Mouse (Mus musculus) stomach, embryonic 14.5 days (tissue): ENCODE measurements around the gene Plcxd1. TPM values are rescaled to one million over a fixed set of nuclear protein-coding genes. Genes with fewer than 3 reads are reported as not detected.
"Not testable (repeated sequence)": the region's sequence is repeated elsewhere in the genome, so short reads cannot be mapped to it uniquely, and the experiment has no call there.

Source experiments
- ATAC-seq: fragments of 200-750 bp; cut with Nextera tagmentation; 2 replicates; pipeline ENCODE4 v1.8.0; 2017; ENCODE audit warnings: low read depth, moderate TSS enrichment; ENCODE audit not compliant: insufficient number of reproducible peaks, insufficient read depth, low FRiP score
- H3K27ac ChIP-seq: fragments of 300-500 bp; sonication (generic); 2 replicates; pipeline ENCODE4 v1.5.1; 2014; ENCODE audit warnings: mild to moderate bottlenecking, low read length, moderate library complexity, mixed read lengths
- H3K27me3 ChIP-seq: fragments of 300-500 bp; sonication (generic); 2 replicates; pipeline ENCODE4 v1.6.1; 2014; ENCODE audit warnings: low read length, control low read depth, mixed read lengths; ENCODE audit not compliant: control insufficient read depth, insufficient read depth
- H3K36me3 ChIP-seq: fragments of 300-500 bp; sonication (generic); 2 replicates; pipeline ENCODE4 v1.6.1; 2014; ENCODE audit warnings: mild to moderate bottlenecking, control low read depth, low read length, moderate library complexity, mixed read lengths; ENCODE audit not compliant: control insufficient read depth, insufficient read depth
- H3K4me1 ChIP-seq: fragments of 300-500 bp; sonication (generic); 2 replicates; pipeline ENCODE4 v1.6.1; 2014; ENCODE audit warnings: low read length, control low read depth, mixed read lengths; ENCODE audit not compliant: control insufficient read depth, insufficient read depth
- H3K4me2 ChIP-seq: fragments of 300-500 bp; sonication (generic); replicated peaks from 2 replicates; pipeline ENCODE4 v1.6.1; 2014; ENCODE audit warnings: low read depth, low read length, control low read depth
- H3K4me3 ChIP-seq: fragments of 300-500 bp; sonication (generic); 2 replicates; pipeline ENCODE4 v1.5.1; 2014; ENCODE audit warnings: low read depth, low read length, control low read depth
- H3K9ac ChIP-seq: fragments of 300-500 bp; sonication (generic); replicated peaks from 2 replicates; pipeline ENCODE4 v1.6.1; 2014; ENCODE audit warnings: low read depth, mild to moderate bottlenecking, control low read depth, low read length, moderate library complexity, mixed read lengths
- H3K9me3 ChIP-seq: fragments of 300-500 bp; sonication (generic); 2 replicates; pipeline ENCODE4 v1.6.1; 2016; ENCODE audit warnings: low read depth, low read length, control low read depth; ENCODE audit not compliant: control insufficient read depth
- WGBS: fragments of 180-500 bp; shearing (Covaris S2); extraction: QIAGEN DNeasy Blood & Tissue Kit; methylation state at CpG from one replicate; pipeline ENCODE4 v1.1.7; 2014; 5-methylcytosine and 5-hydroxymethylcytosine counted together
- polyA plus RNA-seq: library from polyadenylated mRNA; unstranded; fragments of >200 nt; fragmentation: Nextera tagmentation; extraction: Ambion mirVana; gene quantifications from 2 replicates; pipeline ENCODE4 v1.2.1, GENCODE M21; 2014

Plcxd1 gene
- polyA plus RNA-seq, 1 experiment from 2014 or later = 0.97 TPM

- no peak for ATAC-seq
- H3K9me3 ChIP-seq = peaks cover 3% of the 10 kb centered on the region; the same call in 1 of the 2 replicates
- no peak overlapping the region for H3K9ac ChIP-seq
- H3K27me3 ChIP-seq = no peaks in the 10 kb centered on the region
- H3K4me2 ChIP-seq = no peak overlapping the region
- peaks cover 24% of the 10 kb centered on the region for H3K4me1 ChIP-seq
- no peak overlapping the region for H3K27ac ChIP-seq
- H3K36me3 ChIP-seq = peaks cover 33% of the 10 kb centered on the region
- WGBS = 96% methylated on average over 36 of the region's 36 CpGs
- no peak overlapping the region for H3K4me3 ChIP-seq
Measured at GRCm38 (mm10) chr5:110104616-110105380, 5.0 kb downstream of the Plcxd1 start.

GRCm38 (mm10) chr5:110106140-110106871, 6.5 kb downstream of the Plcxd1 start:
- Histone ChIP-seq H3K27ac (no peak overlapping the region), H3K9me3 (peaks cover 3% of the 10 kb centered on the region; the same call in 1 of the 2 replicates), H3K4me2 (peak overlapping the region; percentile 80), H3K4me3 (peak overlapping the region; percentile 81), H3K4me1 (peaks cover 19% of the 10 kb centered on the region), H3K9ac (peak overlapping the region; percentile 75; the same call in 1 of the 2 replicates), H3K27me3 (no peaks in the 10 kb centered on the region), H3K36me3 (peaks cover 33% of the 10 kb centered on the region)
- 94% methylated on average over 26 of the region's 26 CpGs for WGBS
- ATAC-seq = no peak

GRCm38 (mm10) chr5:110106901-110107564, 7.3 kb downstream of the Plcxd1 start:
- peaks cover 3% of the 10 kb centered on the region; the same call in 1 of the 2 replicates for H3K9me3 ChIP-seq
- peak overlapping the region; percentile 98 for H3K27ac ChIP-seq
- H3K4me2 ChIP-seq = peak overlapping the region; percentile 80
- peak overlapping the region; percentile 81 for H3K4me3 ChIP-seq
- H3K27me3 ChIP-seq = no peaks in the 10 kb centered on the region
- peaks cover 12% of the 10 kb centered on the region; the same call in 1 of the 2 replicates for H3K4me1 ChIP-seq
- 12% methylated on average over 41 of the region's 41 CpGs for WGBS
- peak overlapping the region; percentile 75 for H3K9ac ChIP-seq
- peaks cover 33% of the 10 kb centered on the region for H3K36me3 ChIP-seq
- ATAC-seq = no peak; the same call in none of the 2 replicates

- peaks cover 35% of the 10 kb centered on the region for H3K36me3 ChIP-seq
- peak within 1 kb of the TSS; percentile 75 for H3K9ac ChIP-seq
- no peaks in the 10 kb centered on the region for H3K27me3 ChIP-seq
- peaks cover 9% of the 10 kb centered on the region; the same call in 1 of the 2 replicates for H3K4me1 ChIP-seq
- peak within 1 kb of the TSS; percentile 98 for H3K27ac ChIP-seq
- H3K4me3 ChIP-seq = peak within 1 kb of the TSS; percentile 81
- peaks cover 3% of the 10 kb centered on the region; the same call in 1 of the 2 replicates for H3K9me3 ChIP-seq
- peak within 1 kb of the TSS; percentile 80 for H3K4me2 ChIP-seq
- WGBS = under 1% methylated on average over 71 of the region's 71 CpGs
- ATAC-seq = peak; percentile 90
Measured at GRCm38 (mm10) chr5:110107581-110108304, 8.0 kb downstream of the Plcxd1 start, which contains the start of gene Gtpbp6. Gene Gtpbp6, minus strand, starts transcription at chr5:110108197.

- H3K4me3 ChIP-seq = peak overlapping the region; percentile 81
Measured at GRCm38 (mm10) chr5:110108305-110108628, 8.5 kb downstream of the Plcxd1 start.

GRCm38 (mm10) chr5:110109991-110110441, 10.2 kb downstream of the Plcxd1 start, which contains the start of gene Zfp605:
Gene Zfp605, plus strand, starts transcription at chr5:110110092.
- WGBS = under 1% methylated on average over 12 of the region's 12 CpGs
- peaks cover under 1% of the 10 kb centered on the region; the same call in 1 of the 2 replicates for H3K9me3 ChIP-seq

More at GRCm38 (mm10) chr5:110108305-110108628, 8.5 kb downstream of the Plcxd1 start:
- H3K27ac ChIP-seq = peak overlapping the region; percentile 98
- peak overlapping the region; percentile 75; the same call in 1 of the 2 replicates for H3K9ac ChIP-seq
- peaks cover 35% of the 10 kb centered on the region for H3K36me3 ChIP-seq
- H3K4me2 ChIP-seq = peak overlapping the region; percentile 80
- 0% methylated on average over 7 of the region's 7 CpGs for WGBS
- ATAC-seq = no peak
- H3K9me3 ChIP-seq = peaks cover 3% of the 10 kb centered on the region; the same call in 1 of the 2 replicates
- H3K27me3 ChIP-seq = no peaks in the 10 kb centered on the region
- peaks cover 9% of the 10 kb centered on the region; the same call in 1 of the 2 replicates for H3K4me1 ChIP-seq

GRCm38 (mm10) chr5:110122380-110122779, 22.6 kb downstream of the Plcxd1 start:
- H3K27me3 ChIP-seq, H3K36me3 ChIP-seq, H3K27ac ChIP-seq, H3K9ac ChIP-seq, H3K9me3 ChIP-seq, H3K4me1 ChIP-seq, ATAC-seq, H3K4me3 ChIP-seq, H3K4me2 ChIP-seq: not testable (repeated sequence)
- 79% methylated on average over 3 of the region's 3 CpGs for WGBS

More at GRCm38 (mm10) chr5:110109991-110110441, 10.2 kb downstream of the Plcxd1 start, which contains the start of gene Zfp605:
- H3K27me3 ChIP-seq = no peaks in the 10 kb centered on the region
- ATAC-seq = peak; percentile 30
- H3K4me2 ChIP-seq = peak within 1 kb of the TSS; percentile 82
- H3K9ac ChIP-seq = peak within 1 kb of the TSS; percentile 38
- H3K27ac ChIP-seq = peak within 1 kb of the TSS; percentile 46; the same call in 1 of the 2 replicates
- H3K36me3 ChIP-seq = peaks cover 18% of the 10 kb centered on the region
- peak within 1 kb of the TSS; percentile 42 for H3K4me3 ChIP-seq
- H3K4me1 ChIP-seq = peaks cover 9% of the 10 kb centered on the region; the same call in 1 of the 2 replicates
